Mouse (Mus musculus): ENCODE measurements around the gene Pla2g3. TPM values are rescaled to one million over a fixed set of nuclear protein-coding genes. Genes with fewer than 3 reads are reported as not detected.
A peak's percentile ranks its signal among the peaks of the same experiment; 100 is the strongest.

Gene Pla2g3
- polyA plus RNA-seq (2015; fragmentation: Nextera tagmentation; extraction: Ambion mirVana) = 1.6 and 2.0 TPM in 2 replicates

DNA sequence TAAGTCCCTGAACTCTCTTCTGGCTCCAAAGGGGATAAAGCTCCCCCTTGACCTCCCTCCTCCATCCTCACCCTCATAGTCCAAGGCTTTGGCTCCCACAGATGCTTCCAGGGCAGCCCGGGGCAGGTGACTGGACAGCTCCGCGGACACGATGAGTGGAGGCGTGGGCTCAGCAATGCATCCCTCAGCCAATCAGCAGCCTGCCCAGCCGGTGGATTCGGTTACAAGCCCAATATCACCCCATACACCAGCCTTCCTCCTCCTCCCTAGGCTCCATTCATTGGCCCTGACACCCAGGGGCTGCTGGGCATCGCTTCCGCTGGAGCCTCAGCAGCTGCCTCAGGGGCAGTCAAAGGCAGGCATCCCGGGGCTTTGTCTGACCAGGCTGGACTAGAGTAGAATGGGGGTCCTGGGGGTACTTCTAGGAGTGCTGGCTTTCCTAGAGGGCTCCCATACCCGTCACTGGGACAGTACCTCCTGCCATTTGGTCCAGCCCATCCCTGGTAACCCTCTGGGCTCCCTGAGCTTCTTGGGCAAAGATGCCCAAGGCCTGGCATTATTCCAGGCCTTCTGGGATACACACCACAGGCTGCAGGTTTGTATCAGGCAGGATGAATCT is at the start of gene Pla2g3:
TSS of gene Pla2g3 (plus strand) at position 333 of the 619 bp plus-strand sequence.
- Histone ChIP-seq H3K27me3 (no peaks in the 10 kb centered on the region), H3K4me2 (no peak within 1 kb of the TSS), H3K4me1 (replicated peaks) (0 out of 2 replicates have a peak, but pooled peaks cover 2% of the 10 kb centered on the region), H3K36me3 (no peaks in the 10 kb centered on the region), H3K4me3 (no peak within 1 kb of the TSS), H3K27ac (replicated peaks) (no peak within 1 kb of the TSS), H3K9me3 (no peaks in the 10 kb centered on the region), H3K9ac (no peak within 1 kb of the TSS)
- WGBS = 31% methylated on average over 11 of the region's 11 CpGs
- no peak for ATAC-seq (ENCODE audit: low FRiP score, low read depth)

DNA sequence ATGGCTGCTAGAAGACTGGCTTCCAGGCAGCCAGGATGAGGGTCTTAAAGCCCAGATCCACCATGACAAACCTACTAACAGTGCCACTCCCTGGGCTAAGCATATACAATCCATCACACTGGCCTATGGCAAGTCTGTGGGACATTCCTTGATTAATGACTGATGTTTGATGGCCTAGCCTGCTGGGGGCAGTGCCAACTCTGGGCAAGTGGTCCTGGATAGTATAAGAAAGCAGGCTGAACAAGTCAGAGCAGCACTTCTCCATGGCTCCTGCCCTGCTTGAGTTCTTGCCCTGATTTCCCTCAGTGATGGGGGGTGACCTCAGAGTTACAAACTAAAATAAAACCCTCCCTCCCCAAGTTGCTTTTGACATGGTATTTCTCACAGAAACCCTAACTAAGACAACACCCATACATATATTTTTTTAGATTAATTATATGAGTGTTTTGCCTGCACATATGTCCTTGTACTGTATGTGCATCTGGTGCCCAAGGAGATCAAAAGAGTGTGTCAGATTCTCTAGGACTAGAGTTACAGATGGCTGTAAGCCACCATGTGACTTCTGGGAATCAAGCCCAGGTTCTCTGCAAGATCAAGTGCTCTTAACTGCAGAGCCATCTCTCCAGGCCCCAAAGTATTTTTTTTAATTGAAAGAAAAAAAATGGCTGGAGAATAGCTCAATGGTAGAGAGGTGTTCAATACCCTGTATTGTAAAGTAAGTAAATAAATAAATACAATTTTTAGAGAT is 46.2 kb upstream of the Pla2g3 start:
- Histone ChIP-seq H3K9ac (no peak overlapping the region), H3K4me2 (no peak overlapping the region), H3K27me3 (no peaks in the 10 kb centered on the region), H3K36me3 (0 out of 2 replicates have a peak, but pooled peaks cover 2% of the 10 kb centered on the region), H3K4me1 (replicated peaks) (no peaks in the 10 kb centered on the region; the same call in 1 of the 2 replicates), H3K27ac (replicated peaks) (0 out of 2 replicates have a peak overlapping the region, but pooled peaks have one; percentile 10), H3K4me3 (no peak overlapping the region), H3K9me3 (no peaks in the 10 kb centered on the region)
- ATAC-seq (ENCODE audit: low FRiP score, low read depth) = no peak

DNA sequence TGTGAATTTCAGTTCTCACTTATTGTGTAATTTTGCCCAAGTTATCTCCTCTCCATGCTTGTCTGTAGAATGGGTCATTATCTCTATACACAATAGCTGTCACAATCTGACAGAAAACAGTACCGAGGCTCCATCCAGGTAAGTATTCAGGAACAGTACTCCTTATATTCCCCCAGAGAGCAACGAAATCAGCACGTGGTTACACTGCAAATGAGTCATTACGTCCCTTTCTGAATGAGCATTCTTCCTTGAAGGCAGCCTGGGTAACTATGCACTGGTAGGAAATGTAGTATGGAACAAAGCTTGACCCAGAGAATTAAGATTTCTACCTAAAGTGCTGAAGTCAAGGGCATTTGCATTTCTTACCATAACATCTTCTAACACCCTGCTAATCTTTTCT is 45.4 kb upstream of the Pla2g3 start:
- ATAC-seq (ENCODE audit: low FRiP score, low read depth) = no peak
- Histone ChIP-seq H3K4me2 (no peak overlapping the region), H3K4me1 (replicated peaks) (no peaks in the 10 kb centered on the region; the same call in 1 of the 2 replicates), H3K36me3 (0 out of 2 replicates have a peak, but pooled peaks cover 2% of the 10 kb centered on the region), H3K4me3 (no peak overlapping the region), H3K27ac (replicated peaks) (no peak overlapping the region), H3K27me3 (no peaks in the 10 kb centered on the region), H3K9ac (no peak overlapping the region), H3K9me3 (no peaks in the 10 kb centered on the region)
- 75% methylated on average over 4 of the region's 4 CpGs for WGBS

DNA sequence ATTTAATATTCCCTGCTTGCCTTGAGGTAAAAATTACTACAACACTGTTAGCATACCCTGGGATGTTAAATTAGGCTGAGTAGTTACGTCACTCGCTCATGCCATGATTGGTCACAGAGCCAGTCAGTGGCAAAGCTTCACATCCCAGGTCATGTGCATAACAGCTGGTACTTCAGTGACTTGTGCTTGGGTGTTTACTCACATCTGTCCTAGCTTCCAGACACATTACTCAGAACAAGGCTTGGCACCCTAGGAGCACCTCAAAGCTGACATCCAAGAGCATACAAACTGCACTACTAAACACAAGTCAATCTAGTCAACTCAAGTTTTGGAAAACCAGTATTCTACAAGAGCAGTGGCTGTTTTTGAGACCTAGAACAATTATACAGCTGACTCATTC is 45.0 kb upstream of the Pla2g3 start:
- no peak overlapping the region for H3K27ac ChIP-seq (replicated peaks)
- 0 out of 2 replicates have a peak, but pooled peaks cover 2% of the 10 kb centered on the region for H3K36me3 ChIP-seq
- H3K9ac ChIP-seq = no peak overlapping the region
- H3K27me3 ChIP-seq = no peaks in the 10 kb centered on the region
- WGBS = 95% methylated on average over 2 of the region's 2 CpGs
- H3K4me1 ChIP-seq (replicated peaks) = no peaks in the 10 kb centered on the region; the same call in 1 of the 2 replicates
- H3K9me3 ChIP-seq = no peaks in the 10 kb centered on the region
- ATAC-seq (ENCODE audit: low FRiP score, low read depth) = no peak
- H3K4me2 ChIP-seq = no peak overlapping the region
- no peak overlapping the region for H3K4me3 ChIP-seq

DNA sequence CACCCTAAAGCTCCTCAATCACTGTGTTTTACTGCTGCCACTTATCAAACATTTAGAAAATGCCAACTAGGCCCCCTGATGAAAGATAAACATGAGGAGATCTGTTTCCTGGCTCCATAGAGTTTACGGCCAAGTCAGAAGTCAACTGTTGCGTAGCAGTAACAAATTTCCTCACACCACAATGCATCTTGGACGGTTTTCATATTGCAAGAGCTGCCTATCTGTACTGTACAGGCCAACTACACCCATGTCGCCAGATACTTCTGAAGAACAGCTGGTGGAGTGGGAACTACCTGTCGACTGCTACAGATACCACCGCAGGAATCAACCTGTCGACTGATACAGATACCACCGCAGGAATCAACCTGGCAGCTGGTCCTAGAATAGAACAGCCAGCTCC is 43.2 kb upstream of the Pla2g3 start:
- Histone ChIP-seq H3K9ac (no peak overlapping the region), H3K4me1 (replicated peaks) (peaks cover under 1% of the 10 kb centered on the region), H3K27ac (replicated peaks) (no peak overlapping the region), H3K27me3 (no peaks in the 10 kb centered on the region), H3K36me3 (0 out of 2 replicates have a peak, but pooled peaks cover 2% of the 10 kb centered on the region), H3K4me2 (no peak overlapping the region), H3K9me3 (no peaks in the 10 kb centered on the region), H3K4me3 (no peak overlapping the region)
- ATAC-seq (ENCODE audit: low FRiP score, low read depth) = no peak
- 91% methylated on average over 8 of the region's 8 CpGs for WGBS

DNA sequence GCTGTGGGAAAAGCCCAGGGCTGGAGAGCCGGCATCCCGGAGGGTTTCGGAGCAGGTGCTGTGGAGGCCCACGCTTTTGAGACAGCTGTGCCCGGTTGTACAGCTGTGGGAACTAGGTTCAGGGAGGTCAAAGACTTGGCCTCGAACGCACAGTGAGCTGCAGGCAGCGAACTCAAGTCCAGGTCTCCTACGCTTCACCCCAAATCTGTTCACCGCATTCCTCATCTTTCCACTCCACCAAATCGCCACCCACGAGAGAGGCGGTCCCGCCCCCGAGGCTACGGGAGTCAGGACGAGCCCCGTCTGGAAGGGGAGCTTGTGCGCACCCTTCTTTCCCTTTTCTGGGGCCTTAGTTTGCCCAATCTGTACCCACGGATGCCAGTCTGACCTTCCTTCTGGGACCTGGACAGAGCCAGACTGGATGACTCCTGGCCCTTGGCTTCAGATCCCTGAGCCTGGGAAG is 36.4 kb upstream of the Pla2g3 start:
- under 1% methylated on average over 20 of the region's 20 CpGs for WGBS
- H3K36me3 ChIP-seq = peaks cover 6% of the 10 kb centered on the region; the same call in 1 of the 2 replicates
- peak overlapping the region; percentile 81 for H3K9ac ChIP-seq
- peak overlapping the region; percentile 85 for H3K4me3 ChIP-seq
- no peak; the same call in 1 of the 2 replicates for ATAC-seq (ENCODE audit: low FRiP score, low read depth)
- peak overlapping the region; percentile 90 for H3K27ac ChIP-seq (replicated peaks)
- H3K27me3 ChIP-seq = no peaks in the 10 kb centered on the region
- H3K4me1 ChIP-seq (replicated peaks) = peaks cover 26% of the 10 kb centered on the region
- H3K4me2 ChIP-seq = peak overlapping the region; percentile 87
- H3K9me3 ChIP-seq = no peaks in the 10 kb centered on the region

DNA sequence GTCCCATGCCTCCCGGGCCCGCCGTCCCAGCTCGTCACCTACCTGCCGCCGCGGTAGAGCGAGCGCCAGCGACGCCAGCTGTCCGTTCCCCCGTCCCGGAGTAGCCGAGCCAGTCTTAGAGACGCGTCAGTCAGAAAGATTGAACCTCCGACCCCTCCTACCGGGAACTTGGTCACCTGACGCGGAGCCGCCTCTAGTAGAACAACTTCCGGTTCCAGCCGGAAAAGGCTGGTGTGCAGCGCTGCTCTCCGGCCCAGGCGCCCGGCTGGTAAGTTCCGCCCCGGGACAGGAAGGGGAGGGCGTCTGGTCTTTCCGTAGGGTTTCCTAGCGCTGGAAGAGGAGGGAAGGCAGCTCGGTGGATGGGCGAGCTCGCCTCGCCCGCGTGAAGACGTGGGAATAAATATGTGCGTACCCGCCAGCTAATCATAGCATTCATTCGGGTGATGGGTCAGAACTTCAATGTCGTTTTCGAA is 35.9 kb upstream of the Pla2g3 start, which contains the start of gene Rnf185:
TSS of gene Rnf185 (minus strand) at position 197 of the 473 bp plus-strand sequence.
- H3K36me3 ChIP-seq = peaks cover 6% of the 10 kb centered on the region; the same call in 1 of the 2 replicates
- no peaks in the 10 kb centered on the region for H3K9me3 ChIP-seq
- H3K4me1 ChIP-seq (replicated peaks) = peaks cover 26% of the 10 kb centered on the region
- peak within 1 kb of the TSS; percentile 85 for H3K4me3 ChIP-seq
- peak within 1 kb of the TSS; percentile 90 for H3K27ac ChIP-seq (replicated peaks)
- peak within 1 kb of the TSS; percentile 81 for H3K9ac ChIP-seq
- no peaks in the 10 kb centered on the region for H3K27me3 ChIP-seq
- ATAC-seq (ENCODE audit: low FRiP score, low read depth) = peak; percentile 97
- peak within 1 kb of the TSS; percentile 87 for H3K4me2 ChIP-seq
- under 1% methylated on average over 45 of the region's 45 CpGs for WGBS

DNA sequence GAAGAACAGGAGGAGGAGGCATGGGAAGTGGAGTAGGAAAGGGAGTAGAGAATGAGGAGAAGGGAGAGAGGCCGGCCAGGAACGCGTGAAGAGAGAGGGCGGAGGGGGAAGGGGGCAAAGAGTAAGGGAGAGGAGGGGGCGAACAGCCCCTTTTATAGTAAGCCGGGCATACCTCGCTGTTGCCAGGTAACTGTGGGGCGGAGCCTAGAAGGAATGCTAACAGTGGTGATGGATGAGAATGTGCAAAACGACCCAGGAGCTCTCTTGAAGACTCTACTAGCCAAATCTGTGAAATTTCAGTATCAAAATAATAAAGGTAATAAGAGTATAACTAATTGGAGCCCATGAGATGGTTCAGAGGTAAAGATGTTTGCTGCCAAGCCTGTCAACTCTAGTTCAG is 35.3 kb upstream of the Pla2g3 start:
- under 1% methylated on average over 9 of the region's 9 CpGs for WGBS
- Histone ChIP-seq H3K27me3 (no peaks in the 10 kb centered on the region), H3K36me3 (peaks cover 6% of the 10 kb centered on the region; the same call in 1 of the 2 replicates), H3K9me3 (no peaks in the 10 kb centered on the region), H3K9ac (peak overlapping the region; percentile 81), H3K4me3 (peak overlapping the region; percentile 85), H3K4me2 (peak overlapping the region; percentile 87), H3K27ac (replicated peaks) (peak overlapping the region; percentile 90), H3K4me1 (replicated peaks) (peaks cover 26% of the 10 kb centered on the region)
- ATAC-seq (ENCODE audit: low FRiP score, low read depth) = peak; percentile 46; the same call in 1 of the 2 replicates

DNA sequence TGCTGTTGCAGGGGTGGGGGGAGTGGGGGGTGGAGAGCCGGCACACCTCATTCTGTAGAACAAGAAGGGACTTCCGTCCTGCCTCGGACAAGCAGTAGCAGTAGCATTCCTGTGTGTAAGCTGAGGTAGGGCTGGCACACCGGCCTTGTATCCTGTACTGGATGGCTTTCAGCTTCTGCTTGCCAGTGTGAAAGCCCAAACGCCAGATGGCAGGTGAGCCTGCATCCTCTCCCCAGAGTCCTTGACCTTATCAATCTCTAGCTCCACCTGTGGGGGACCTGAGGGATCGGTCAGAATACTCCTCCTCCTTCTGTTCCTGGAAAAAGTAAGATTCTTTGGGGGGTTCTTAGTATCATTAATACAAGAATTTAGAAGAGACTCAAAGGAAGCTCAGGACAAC is 34.6 kb upstream of the Pla2g3 start:
- no peak overlapping the region for H3K9ac ChIP-seq
- H3K4me1 ChIP-seq (replicated peaks) = peaks cover 26% of the 10 kb centered on the region
- peak overlapping the region; percentile 85 for H3K4me3 ChIP-seq
- H3K27ac ChIP-seq (replicated peaks) = no peak overlapping the region
- ATAC-seq (ENCODE audit: low FRiP score, low read depth) = no peak
- WGBS = 73% methylated on average over 6 of the region's 6 CpGs
- no peaks in the 10 kb centered on the region for H3K9me3 ChIP-seq
- peak overlapping the region; percentile 87 for H3K4me2 ChIP-seq
- H3K36me3 ChIP-seq = peaks cover 6% of the 10 kb centered on the region; the same call in 1 of the 2 replicates
- H3K27me3 ChIP-seq = no peaks in the 10 kb centered on the region

DNA sequence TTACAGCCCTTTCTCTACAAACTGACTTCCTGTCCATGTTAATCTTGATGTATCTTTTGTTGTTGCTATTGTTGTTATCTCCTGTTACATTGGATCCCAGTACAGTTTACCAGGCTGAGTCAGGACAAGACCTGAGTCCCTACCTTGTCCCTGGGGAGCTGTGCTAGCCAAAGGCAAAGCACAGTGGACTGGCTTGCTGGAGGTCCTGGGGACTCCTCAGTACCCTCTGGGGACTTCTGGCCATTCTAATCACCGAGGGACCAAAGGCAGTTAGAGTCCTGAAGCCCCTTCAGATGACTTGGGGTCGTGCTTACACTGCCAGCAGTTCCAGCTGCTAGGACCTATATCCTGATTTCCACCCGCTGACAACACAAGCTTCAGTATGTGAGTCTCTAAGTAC is 33.6 kb upstream of the Pla2g3 start:
- H3K9me3 ChIP-seq = no peaks in the 10 kb centered on the region

DNA sequence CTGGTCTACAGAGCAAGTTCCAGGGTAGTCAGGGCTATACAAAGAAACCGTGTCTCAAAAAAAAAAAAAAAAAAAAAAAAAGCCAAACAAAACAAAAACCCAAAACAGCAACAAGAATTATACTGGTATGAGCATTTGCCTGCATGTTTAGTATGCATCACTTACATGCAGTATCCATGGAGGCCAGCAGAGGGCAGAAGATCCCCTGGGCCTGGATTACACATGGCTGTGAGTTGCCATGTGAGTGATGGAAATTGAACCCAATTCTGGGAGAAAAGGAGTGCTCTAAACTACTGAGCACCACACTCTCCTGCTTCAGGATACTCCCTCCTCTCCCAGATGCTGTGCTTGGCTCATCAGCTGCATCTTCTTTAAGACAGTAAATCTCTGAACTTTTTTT is 31.7 kb upstream of the Pla2g3 start:
- no peak overlapping the region for H3K4me3 ChIP-seq
- H3K27ac ChIP-seq (replicated peaks) = no peak overlapping the region
- no peaks in the 10 kb centered on the region for H3K9me3 ChIP-seq
- ATAC-seq (ENCODE audit: low FRiP score, low read depth) = no peak
- no peaks in the 10 kb centered on the region for H3K27me3 ChIP-seq
- H3K4me2 ChIP-seq = no peak overlapping the region
- peaks cover 6% of the 10 kb centered on the region; the same call in 1 of the 2 replicates for H3K36me3 ChIP-seq
- 25% methylated on average over 1 of the region's 1 CpGs for WGBS
- H3K4me1 ChIP-seq (replicated peaks) = peaks cover 12% of the 10 kb centered on the region
- no peak overlapping the region for H3K9ac ChIP-seq

More for the DNA sequence above, 33.6 kb upstream of the Pla2g3 start:
- no peak overlapping the region for H3K4me3 ChIP-seq
- ATAC-seq (ENCODE audit: low FRiP score, low read depth) = no peak
- H3K4me1 ChIP-seq (replicated peaks) = peaks cover 26% of the 10 kb centered on the region
- 95% methylated on average over 3 of the region's 3 CpGs for WGBS
- H3K36me3 ChIP-seq = peaks cover 6% of the 10 kb centered on the region; the same call in 1 of the 2 replicates
- H3K27me3 ChIP-seq = no peaks in the 10 kb centered on the region
- no peak overlapping the region for H3K9ac ChIP-seq
- H3K27ac ChIP-seq (replicated peaks) = no peak overlapping the region
- no peak overlapping the region for H3K4me2 ChIP-seq

Data from hindbrain, embryonic 15.5 days (tissue).